Mouse (Mus musculus): ENCODE measurements around the gene Efna4.

The Efna4 gene

GRCm38 (mm10) chr3:89337721-89338578 lies at the start of gene Efna4:
Efna4 (minus strand) TSS chr3:89338028.
- in situ Hi-C loops (cut with MboI; ENCODE audit: low sequenced_read_pairs): no loop called here

DNA sequence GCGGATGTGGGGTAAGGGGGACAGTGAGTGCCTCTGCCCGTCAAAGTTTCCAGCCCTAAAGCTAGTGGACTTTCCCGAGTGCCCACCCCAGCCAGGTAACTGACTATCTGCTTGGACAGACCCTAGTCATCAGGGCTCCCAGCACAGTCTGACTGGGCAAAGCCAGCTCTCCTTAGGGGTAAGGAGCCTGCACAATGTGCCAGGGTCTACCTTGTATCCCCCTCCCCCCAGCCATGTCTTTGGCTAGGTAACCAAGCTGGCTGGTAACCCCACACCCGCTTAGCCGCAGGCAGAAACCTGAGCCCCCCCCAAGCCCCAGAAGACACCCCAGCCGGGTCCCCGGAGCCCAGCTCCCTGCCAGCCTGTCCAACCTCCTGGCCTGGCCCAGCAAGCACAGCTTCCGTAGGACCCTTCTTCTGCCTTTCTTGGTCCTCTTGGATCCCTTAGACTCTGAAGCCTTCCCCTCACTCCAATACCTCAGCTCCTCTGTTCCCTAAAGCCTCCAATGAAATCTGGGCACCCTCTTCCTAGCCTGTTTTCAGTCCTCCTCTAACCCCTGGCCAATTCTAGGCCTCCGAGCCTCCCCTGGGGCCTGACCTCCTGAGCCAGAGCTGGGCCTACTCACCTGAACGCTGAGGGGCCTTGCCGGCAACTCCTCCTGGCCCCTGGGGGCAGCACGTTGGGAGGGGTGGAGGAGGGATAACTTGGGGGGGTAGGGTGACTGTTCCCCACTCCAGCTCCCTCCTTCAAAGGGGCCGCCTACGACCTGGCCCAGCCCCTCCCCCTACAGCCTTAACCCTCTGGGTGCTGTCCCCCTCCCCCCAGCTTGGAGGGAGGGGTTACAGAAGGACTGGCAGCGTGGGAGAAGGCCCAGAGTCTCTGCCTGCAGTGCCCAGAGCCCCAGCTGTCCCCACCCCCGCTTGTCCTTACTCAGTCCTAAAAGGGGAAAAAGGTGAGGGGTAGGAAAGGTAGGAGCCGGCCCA lies 48.9 kb upstream of the Efna4 start:
- in situ Hi-C loops (cut with MboI; ENCODE audit: low sequenced_read_pairs): no loop called here

DNA sequence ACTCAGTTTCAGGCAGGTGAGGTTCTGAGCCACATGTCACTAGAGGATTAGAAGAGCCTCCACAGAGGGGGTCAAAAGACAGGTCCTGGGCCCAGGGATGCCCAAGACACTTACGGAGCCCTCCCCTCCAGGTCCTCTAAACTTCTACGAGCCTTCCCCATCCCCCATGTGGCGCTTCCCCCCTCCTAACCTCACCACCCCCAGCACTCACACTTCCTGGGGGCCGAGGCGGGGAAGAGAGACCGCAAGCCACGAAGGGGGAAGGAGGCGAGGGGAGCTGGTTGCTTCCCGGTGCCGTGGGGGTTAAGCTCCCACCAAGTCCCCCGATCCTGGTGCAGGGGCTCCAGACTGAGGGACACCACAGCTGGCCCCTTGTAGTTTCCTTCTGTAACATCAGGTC lies 47.6 kb upstream of the Efna4 start:
- in situ Hi-C loops (cut with MboI; ENCODE audit: low sequenced_read_pairs): no loop called here

DNA sequence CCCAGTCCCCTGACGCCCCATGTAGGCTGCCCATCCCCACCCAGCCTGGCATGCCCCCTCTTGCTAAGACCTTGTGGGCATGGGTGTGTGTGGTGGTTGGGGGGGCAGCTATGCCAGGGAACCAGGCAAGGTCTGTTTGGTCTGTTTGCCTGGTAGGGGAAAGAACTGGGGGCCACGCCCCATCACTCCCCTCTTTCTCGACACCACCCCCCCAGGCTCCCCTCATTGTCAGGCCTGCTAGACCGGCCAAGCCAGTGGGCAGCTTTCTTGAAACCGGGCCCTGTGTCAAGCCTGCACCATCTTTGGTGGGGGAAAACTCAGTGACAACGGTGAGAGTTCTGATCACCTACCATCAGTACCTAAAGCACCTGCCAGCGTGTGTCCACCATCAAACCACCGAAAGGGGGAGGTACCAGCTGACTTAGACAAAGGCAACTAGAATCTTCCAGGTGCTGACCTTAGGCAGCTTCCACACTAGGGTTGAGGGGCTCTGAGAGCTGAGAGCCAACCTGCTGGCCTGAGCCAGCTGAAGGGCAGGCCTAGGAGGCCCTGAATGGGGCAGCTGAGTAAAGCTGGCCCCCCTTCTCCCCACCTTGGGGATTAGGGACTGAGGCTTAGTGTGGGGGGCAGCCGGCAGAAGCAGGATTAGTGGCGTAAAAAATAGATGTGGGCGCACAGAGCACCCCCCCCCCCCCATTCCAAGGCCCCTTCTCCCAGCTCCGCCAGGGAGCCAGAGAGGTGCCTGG lies 46.7 kb upstream of the Efna4 start:
- in situ Hi-C loops (cut with MboI; ENCODE audit: low sequenced_read_pairs): no loop called here

GRCm38 (mm10) chr3:89383651-89384255 lies 45.9 kb upstream of the Efna4 start:
- in situ Hi-C loops (cut with MboI; ENCODE audit: low sequenced_read_pairs): no loop called here

GRCm38 (mm10) chr3:89382950-89383349 lies 45.1 kb upstream of the Efna4 start:
- in situ Hi-C loops (cut with MboI; ENCODE audit: low sequenced_read_pairs): no loop called here

DNA sequence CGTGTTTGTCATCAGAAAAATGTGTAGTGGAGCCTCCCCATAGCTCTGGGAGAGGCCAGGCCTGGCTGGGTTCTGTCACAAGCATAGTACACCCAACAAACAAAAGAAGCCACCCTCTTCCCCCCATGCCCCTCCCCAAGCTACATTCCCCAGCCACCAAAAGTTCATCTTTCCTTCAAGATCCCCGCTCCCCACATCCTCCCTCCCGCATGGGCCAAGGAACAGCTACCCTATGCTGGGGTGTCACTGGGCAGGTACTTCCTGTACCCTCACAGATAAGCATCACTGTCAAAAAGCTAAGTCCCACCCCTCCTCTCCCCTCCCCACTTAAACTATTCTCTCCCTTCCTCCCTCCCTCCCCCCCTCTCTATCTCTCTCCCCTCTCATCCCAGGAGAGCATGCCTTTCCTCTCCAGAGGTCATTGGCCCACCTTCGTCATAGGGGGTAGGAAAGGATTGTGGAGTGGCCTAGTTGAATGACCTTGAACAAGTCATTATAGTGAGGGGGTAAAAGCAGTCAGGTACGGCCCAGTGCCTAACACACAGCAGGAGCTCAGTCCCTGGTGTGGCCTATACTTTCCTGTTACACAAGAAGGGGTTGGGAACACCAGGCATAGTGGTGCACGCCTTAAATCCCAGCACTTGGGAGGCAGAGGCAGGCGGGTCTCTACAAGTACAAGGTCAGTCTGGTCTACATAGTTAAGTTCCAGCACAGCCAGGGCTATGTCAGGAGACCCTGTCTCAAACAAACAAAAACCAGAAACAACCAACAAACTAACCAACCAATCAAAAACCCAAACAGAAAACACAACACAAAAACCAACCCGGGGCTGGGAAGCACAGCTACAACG lies 44.4 kb upstream of the Efna4 start:
- in situ Hi-C loops (cut with MboI; ENCODE audit: low sequenced_read_pairs): no loop called here

GRCm38 (mm10) chr3:89381233-89381632 lies 43.4 kb upstream of the Efna4 start:
- in situ Hi-C loops (cut with MboI; ENCODE audit: low sequenced_read_pairs): no loop called here

GRCm38 (mm10) chr3:89380711-89381110 lies 42.9 kb upstream of the Efna4 start:
- in situ Hi-C loops (cut with MboI; ENCODE audit: low sequenced_read_pairs): no loop called here

DNA sequence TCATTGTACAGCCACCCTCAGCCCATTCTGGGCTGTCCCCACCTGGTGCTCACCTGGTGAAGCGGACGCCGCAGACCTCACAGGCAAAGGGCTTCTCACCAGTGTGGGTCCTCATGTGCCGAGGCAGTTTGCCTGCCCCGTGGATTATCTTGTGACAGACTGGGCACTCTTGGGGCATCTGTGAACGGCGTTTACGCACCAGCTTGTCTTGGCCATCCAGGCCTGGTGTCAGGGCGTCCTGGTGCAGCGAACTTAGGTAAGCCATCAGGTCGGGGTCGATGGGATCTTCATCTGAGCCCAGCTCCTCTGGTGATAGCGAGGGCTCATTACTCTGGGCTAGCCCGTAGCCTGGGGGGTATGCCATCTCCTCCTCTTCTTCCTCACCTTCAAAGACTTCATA lies 42.5 kb upstream of the Efna4 start:
- in situ Hi-C loops (cut with MboI; ENCODE audit: low sequenced_read_pairs): no loop called here

DNA sequence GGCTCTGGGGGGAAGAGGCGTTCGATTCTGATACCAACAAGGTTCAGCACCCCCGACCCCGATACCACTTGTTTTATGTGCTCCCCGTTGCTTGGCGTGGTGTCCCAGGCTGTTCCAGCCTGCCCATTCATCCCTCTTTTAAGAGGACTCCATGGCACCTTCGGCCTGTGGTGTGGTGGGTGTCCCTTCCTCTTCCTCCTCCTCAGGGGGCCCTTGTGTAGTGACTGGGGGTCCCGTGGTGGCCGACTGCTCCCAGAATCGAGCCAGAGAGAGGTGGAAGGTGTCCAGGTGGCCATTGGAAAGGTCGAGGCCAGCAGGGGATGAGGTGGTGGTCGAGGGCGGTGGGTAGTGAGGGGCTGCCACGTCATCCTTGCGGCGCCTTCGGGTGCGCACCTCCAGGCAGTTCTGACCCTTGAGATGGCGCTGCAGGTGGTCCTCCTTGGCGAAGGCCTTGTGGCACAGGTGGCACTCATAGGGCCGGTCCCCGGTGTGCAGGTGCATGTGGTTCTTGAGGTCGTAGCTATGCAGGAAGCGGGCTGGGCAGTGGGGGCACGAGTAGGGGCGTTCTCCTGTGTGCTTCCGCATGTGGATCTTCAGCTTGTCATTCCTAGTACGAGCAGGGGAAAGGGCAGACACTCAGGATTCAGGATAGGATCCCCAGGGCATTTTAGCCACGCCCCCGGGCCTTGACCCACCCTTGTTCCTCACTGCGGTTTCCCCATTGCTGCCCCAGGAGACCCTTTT lies 41.7 kb upstream of the Efna4 start:
- in situ Hi-C loops (cut with MboI; ENCODE audit: low sequenced_read_pairs): no loop called here

DNA sequence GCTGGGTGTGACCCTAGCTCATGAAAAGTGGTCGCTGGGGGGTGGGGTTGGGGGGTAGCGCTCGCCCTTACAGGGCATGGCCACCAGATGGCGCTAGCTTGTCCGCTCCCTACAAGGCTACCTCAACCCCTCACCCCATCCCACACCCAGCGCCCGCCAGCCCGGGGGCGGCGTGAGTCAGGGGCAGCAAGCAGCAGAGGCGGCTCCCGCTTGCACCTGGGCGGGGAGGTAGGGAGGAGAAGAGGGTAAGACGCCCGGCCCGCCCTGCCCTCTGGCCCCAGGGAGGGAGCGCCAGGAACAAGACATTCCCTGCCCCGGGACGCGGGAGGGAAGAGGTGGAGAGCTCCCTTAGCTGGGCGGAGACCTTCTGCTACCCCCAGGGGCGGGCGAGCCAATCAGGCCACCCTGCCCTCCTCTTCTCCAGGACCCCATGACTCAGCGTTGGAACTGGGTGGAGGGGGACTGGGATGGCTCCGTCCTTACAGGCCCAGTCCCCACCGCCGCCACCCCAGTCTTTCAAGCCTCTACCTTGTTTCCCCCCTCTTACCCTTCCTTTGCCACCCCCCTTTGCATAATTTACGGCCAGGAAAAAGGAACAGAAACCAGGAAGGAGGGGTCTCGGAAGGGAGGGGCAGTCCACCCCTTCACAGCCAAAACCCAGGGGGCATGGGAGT lies 40.7 kb upstream of the Efna4 start:
- in situ Hi-C loops (cut with MboI; ENCODE audit: low sequenced_read_pairs): no loop called here

DNA sequence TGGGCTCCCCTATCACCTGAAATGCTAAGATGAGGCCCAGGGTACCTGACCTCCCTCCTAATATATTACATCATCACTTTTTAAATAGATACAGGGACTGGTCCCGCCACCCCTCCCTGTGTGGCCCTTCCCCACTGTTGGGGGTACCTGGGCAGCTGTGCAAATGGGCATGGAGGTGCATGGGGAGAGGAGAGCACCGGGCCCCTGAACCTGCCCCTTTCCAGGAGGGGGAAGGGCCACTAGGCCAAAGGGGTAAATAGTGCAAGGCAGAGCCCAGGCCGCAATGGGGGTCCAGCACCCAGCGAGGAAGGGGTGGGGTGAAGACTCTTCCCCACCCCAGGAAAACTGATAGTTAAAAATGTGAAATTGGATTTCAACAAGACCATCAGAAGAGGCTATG lies 40.0 kb upstream of the Efna4 start:
- in situ Hi-C loops (cut with MboI; ENCODE audit: low sequenced_read_pairs): no loop called here

- in situ Hi-C loops (cut with MboI; ENCODE audit: low sequenced_read_pairs): no loop called here
Observed at GRCm38 (mm10) chr3:89373581-89374231, 35.9 kb upstream of the Efna4 start.

- in situ Hi-C loops (cut with MboI; ENCODE audit: low sequenced_read_pairs): no loop called here
Observed at GRCm38 (mm10) chr3:89367338-89367737, 29.5 kb upstream of the Efna4 start.

DNA sequence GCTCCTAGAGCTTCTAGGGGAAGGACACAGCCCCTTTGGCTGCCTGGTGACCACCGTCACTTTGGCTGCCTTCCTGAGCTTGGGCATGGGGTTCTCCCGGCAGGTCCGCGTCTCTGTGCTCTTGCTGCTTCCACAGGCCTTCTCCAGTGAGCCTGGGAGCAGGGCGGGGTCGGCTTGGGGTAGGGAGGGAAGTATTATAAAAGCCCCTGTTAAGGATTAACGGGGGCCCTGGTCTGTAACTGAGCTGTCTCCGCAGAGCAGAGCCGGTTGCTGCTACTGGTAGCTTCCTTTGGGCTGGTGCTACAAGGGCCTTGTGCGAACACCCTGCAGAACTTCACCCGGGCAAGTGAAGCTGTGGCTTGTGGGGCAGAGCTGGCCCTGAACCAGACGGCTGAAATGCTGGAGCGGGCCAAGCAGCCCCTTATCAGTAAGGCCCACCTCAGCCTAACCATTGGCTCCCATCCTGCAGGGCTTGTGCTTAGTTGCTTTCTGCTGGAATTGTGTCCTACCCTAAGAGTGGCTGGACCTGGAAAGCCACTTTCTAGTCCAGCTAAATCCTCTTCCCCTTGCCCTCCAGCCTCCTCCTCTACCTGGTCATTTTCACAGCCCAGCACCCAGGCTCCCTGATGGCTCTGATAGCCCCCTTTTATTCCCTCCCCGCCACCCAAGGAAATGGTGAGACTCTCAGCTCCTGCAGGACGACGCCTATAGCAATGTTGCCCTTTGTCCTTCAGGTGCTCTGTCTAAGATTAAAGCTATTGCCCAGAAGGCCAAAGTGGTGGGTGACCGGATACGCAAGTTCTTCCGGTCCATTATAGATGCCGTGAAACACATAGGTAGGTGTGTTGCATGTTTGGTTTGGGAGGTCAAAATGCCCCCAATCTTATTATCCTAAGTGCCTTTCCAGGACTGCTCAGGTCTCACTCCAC lies 27.9 kb upstream of the Efna4 start:
- in situ Hi-C loops (cut with MboI; ENCODE audit: low sequenced_read_pairs): no loop called here

DNA sequence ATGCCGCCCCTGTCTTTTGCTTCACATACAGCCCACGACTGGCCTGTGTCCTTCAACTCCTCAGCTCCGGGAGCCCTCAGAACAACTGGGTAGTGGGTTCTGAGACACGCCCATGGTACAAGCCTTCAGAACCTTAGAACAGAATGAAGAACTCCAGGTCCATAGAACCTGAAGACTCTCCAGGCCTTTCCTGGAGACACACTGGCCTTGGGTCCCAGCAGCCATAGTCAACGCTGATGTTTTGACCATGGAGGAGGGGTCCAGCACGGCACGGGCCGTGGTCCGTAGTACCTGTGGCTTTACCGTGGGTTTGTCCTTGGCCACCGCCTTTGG lies 27.3 kb upstream of the Efna4 start, which contains the start of gene Dcst1:
Dcst1 (minus strand) TSS at position 101 of the 333 bp plus-strand sequence.
- in situ Hi-C loops (cut with MboI; ENCODE audit: low sequenced_read_pairs): no loop called here

Measured in CH12F3 (cell line).